Mouse (Mus musculus) MEL (cell line): ENCODE measurements at regions not wholly inside any gene's neighbourhood (a gene's known extent, or its start where the extent isn't known, plus 50 kb on each side); places are given as distances from the start of the nearest gene placed in this dataset.

ENCODE experiments used
- DNase-seq: peaks from one replicate; pipeline ENCODE4 v3.0.0; 2011; ENCODE audit warnings: low read depth, low spot score
- H3K27ac ChIP-seq: 2 replicates; pipeline ENCODE4 v1.5.1; 2012; ENCODE audit warnings: low read depth, mild to moderate bottlenecking, control low read depth, low read length, moderate library complexity; ENCODE audit not compliant: control insufficient read depth
- H3K27me3 ChIP-seq, 2 experiments: fragments of 150-350 bp in 1 of 2; sonication (generic) in 1 of 2; 2 replicates each; pipeline ENCODE4 v1.6.1; 2012; ENCODE audit warnings: low read length in 2 of 2, mild to moderate bottlenecking in 2 of 2, improper control_type of control experiment in 1 of 2, moderate library complexity in 1 of 2; ENCODE audit not compliant: insufficient read depth in 2 of 2, control insufficient read depth in 1 of 2
- H3K36me3 ChIP-seq, 2 experiments: 2 replicates each; pipeline ENCODE4 v1.6.1; 2012 to 2014; ENCODE audit warnings: low read length in 2 of 2, improper control_type of control experiment in 1 of 2, inconsistent platforms in 1 of 2, mild to moderate bottlenecking in 1 of 2; ENCODE audit not compliant: insufficient read depth in 2 of 2, control insufficient read depth in 1 of 2
- H3K4me1 ChIP-seq, 2 experiments: fragments of 150-350 bp in 1 of 2; sonication (generic) in 1 of 2; 2 replicates each; pipeline ENCODE4 v1.6.1; 2012; ENCODE audit warnings: low read length in 2 of 2, improper control_type of control experiment in 1 of 2, mild to moderate bottlenecking in 1 of 2; ENCODE audit not compliant: insufficient read depth in 2 of 2, control insufficient read depth in 1 of 2
- H3K4me3 ChIP-seq, 2 experiments: fragments of 150-350 bp in 1 of 2; sonication (generic) in 1 of 2; 2 replicates each; pipeline ENCODE4 v1.5.1; 2012; ENCODE audit warnings: low read depth in 2 of 2, low read length in 2 of 2, mild to moderate bottlenecking in 2 of 2, moderate library complexity in 2 of 2, control low read depth in 1 of 2, improper control_type of control experiment in 1 of 2; ENCODE audit not compliant: control insufficient read depth in 1 of 2, insufficient read depth in 1 of 2
- H3K79me2 ChIP-seq: 2 replicates; pipeline ENCODE4 v1.6.1; 2012; ENCODE audit warnings: mild to moderate bottlenecking, low read length, moderate library complexity; ENCODE audit not compliant: control insufficient read depth, poor library complexity, insufficient read depth
- H3K9ac ChIP-seq: 2 replicates; pipeline ENCODE4 v1.6.1; 2012; ENCODE audit warnings: low read depth, mild to moderate bottlenecking, control low read depth, low read length, moderate library complexity; ENCODE audit not compliant: control insufficient read depth, poor library complexity, severe bottlenecking
- H3K9me3 ChIP-seq: fragments of 150-350 bp; sonication (generic); replicated peaks from 2 replicates; pipeline ENCODE4 v1.6.1; 2012; ENCODE audit warnings: mild to moderate bottlenecking, low read length, improper control_type of control experiment, moderate library complexity; ENCODE audit not compliant: insufficient read depth
- BHLHE40 ChIP-seq: IDR thresholded peaks from 2 replicates; pipeline ENCODE4 v1.6.1; 2012; ENCODE audit warnings: low read depth, mild to moderate bottlenecking, inconsistent platforms, low read length, improper control_type of control experiment, borderline replicate concordance
- CHD2 ChIP-seq: IDR thresholded peaks from 2 replicates; pipeline ENCODE4 v1.6.1; 2011; ENCODE audit warnings: low read length, improper control_type of control experiment
- CTCF ChIP-seq, 3 experiments: IDR thresholded peaks in 2 of 3; conservative IDR thresholded peaks in 1 of 3; 2 replicates each; pipeline ENCODE4 v1.5.1; 2011 to 2012; ENCODE audit warnings: low read length in 3 of 3, low read depth in 2 of 3, mild to moderate bottlenecking in 2 of 3, improper control_type of control experiment in 1 of 3, inconsistent platforms in 1 of 3, mixed read lengths in 1 of 3, moderate library complexity in 1 of 3; ENCODE audit not compliant: control insufficient read depth in 1 of 3, insufficient read depth in 1 of 3, poor library complexity in 1 of 3, severe bottlenecking in 1 of 3
- E2F4 ChIP-seq: IDR thresholded peaks from 2 replicates; pipeline ENCODE4 v1.6.1; 2011; ENCODE audit warnings: low read depth, low read length, improper control_type of control experiment, borderline replicate concordance
- ELF1 ChIP-seq: IDR thresholded peaks from 2 replicates; pipeline ENCODE4 v1.6.1; 2014; ENCODE audit warnings: low read depth, mild to moderate bottlenecking, inconsistent platforms, low read length, improper control_type of control experiment, moderate library complexity
- EP300 ChIP-seq, 2 experiments: IDR thresholded peaks; 2 replicates each; pipeline ENCODE4 v1.6.1; 2011; ENCODE audit warnings: improper control_type of control experiment in 2 of 2, low read length in 2 of 2, low read depth in 1 of 2, mild to moderate bottlenecking in 1 of 2
- GATA1 ChIP-seq: IDR thresholded peaks from 2 replicates; pipeline ENCODE4 v1.6.1; 2011; ENCODE audit warnings: low read depth, low read length, improper control_type of control experiment
- JUND ChIP-seq: IDR thresholded peaks from 2 replicates; pipeline ENCODE4 v1.6.1; 2011; ENCODE audit warnings: low read depth, mild to moderate bottlenecking, improper control_type of control experiment, low read length
- MEF2A ChIP-seq: IDR thresholded peaks from 2 replicates; pipeline ENCODE4 v1.6.1; 2014; ENCODE audit warnings: low read depth, mild to moderate bottlenecking, inconsistent platforms, low read length, improper control_type of control experiment; ENCODE audit not compliant: poor library complexity, insufficient replicate concordance, severe bottlenecking; ENCODE audit errors: extremely low read depth
- MXI1 ChIP-seq: IDR thresholded peaks from 2 replicates; pipeline ENCODE4 v1.6.1; 2011; ENCODE audit warnings: mild to moderate bottlenecking, low read depth, low read length, improper control_type of control experiment
- MYB ChIP-seq: IDR thresholded peaks from 2 replicates; pipeline ENCODE4 v1.6.1; 2011; ENCODE audit warnings: mild to moderate bottlenecking, low read depth, low read length, improper control_type of control experiment
- NELFE ChIP-seq: IDR thresholded peaks from 2 replicates; pipeline ENCODE4 v1.6.1; 2011; ENCODE audit warnings: low read depth, low read length, improper control_type of control experiment
- NRF1 ChIP-seq: IDR thresholded peaks from 2 replicates; pipeline ENCODE4 v1.6.1; 2014; ENCODE audit warnings: low read depth, mild to moderate bottlenecking, inconsistent platforms, low read length, improper control_type of control experiment, moderate library complexity; ENCODE audit not compliant: poor library complexity, insufficient read depth, severe bottlenecking
- POLR2A ChIP-seq, 2 experiments: IDR thresholded peaks; 2 replicates each; pipeline ENCODE4 v1.6.1; 2011 to 2012; ENCODE audit warnings: low read length in 2 of 2, mild to moderate bottlenecking in 2 of 2, control low read depth in 1 of 2, improper control_type of control experiment in 1 of 2, low read depth in 1 of 2, moderate library complexity in 1 of 2; ENCODE audit not compliant: control insufficient read depth in 1 of 2, insufficient read depth in 1 of 2, poor library complexity in 1 of 2
- POLR2AphosphoS5 ChIP-seq: IDR thresholded peaks from 2 replicates; pipeline ENCODE4 v1.6.1; 2012; ENCODE audit warnings: low read depth, borderline replicate concordance, mild to moderate bottlenecking, inconsistent platforms, low read length, moderate library complexity, mixed read lengths
- RCOR1 ChIP-seq: IDR thresholded peaks from 2 replicates; pipeline ENCODE4 v1.6.1; 2012; ENCODE audit warnings: low read depth, mild to moderate bottlenecking, inconsistent platforms, low read length, improper control_type of control experiment
- TBP ChIP-seq: IDR thresholded peaks from 2 replicates; pipeline ENCODE4 v1.8.0; 2011; ENCODE audit warnings: low read depth, low read length, improper control_type of control experiment
- ZKSCAN1 ChIP-seq: IDR thresholded peaks from 2 replicates; pipeline ENCODE4 v1.6.1; 2012; ENCODE audit warnings: low read depth, mild to moderate bottlenecking, inconsistent platforms, low read length, improper control_type of control experiment, moderate library complexity
- ZMIZ1 ChIP-seq: IDR thresholded peaks from 2 replicates; pipeline ENCODE4 v1.6.1; 2012; ENCODE audit warnings: low read depth, mild to moderate bottlenecking, inconsistent platforms, low read length, improper control_type of control experiment, moderate library complexity
- ZNF384 ChIP-seq: IDR thresholded peaks from 2 replicates; pipeline ENCODE4 v1.6.1; 2012; ENCODE audit warnings: low read depth, mild to moderate bottlenecking, inconsistent platforms, low read length, improper control_type of control experiment

- no peaks in the 10 kb centered on the region; a peak in 1 of 4 replicates for H3K27me3 ChIP-seq
- H3K9ac ChIP-seq: no peak overlapping the region
- peaks cover 0 to 19% of the 10 kb centered on the region in 2 experiments; a peak in 3 of 4 replicates for H3K4me1 ChIP-seq
- no peak overlapping the region for H3K4me3 ChIP-seq
- DNase-seq: no peak
- H3K36me3 ChIP-seq: peaks cover 0 to 5% of the 10 kb centered on the region in 2 experiments; a peak in 2 of 4 replicates
- no peaks in the 10 kb centered on the region for H3K9me3 ChIP-seq
- H3K27ac ChIP-seq: no peak overlapping the region
- TF ChIP-seq JUND (no peak), POLR2AphosphoS5 (no peak), MEF2A (no peak), CHD2 (no peak)
- no peaks in the 10 kb centered on the region for H3K79me2 ChIP-seq
These were observed 61.2 kb upstream of the Atxn1 start for GRCm38 (mm10) chr13:46026018-46026417.

GRCm38 (mm10) chr13:46023630-46024041, 58.8 kb upstream of the Atxn1 start:
- Histone ChIP-seq H3K27me3 (no peaks in the 10 kb centered on the region; a peak in 1 of 4 replicates), H3K4me1 (peaks cover 2 to 30% of the 10 kb centered on the region in 2 experiments; a peak in 3 of 4 replicates), H3K79me2 (no peaks in the 10 kb centered on the region), H3K4me3 (peak overlapping the region; percentile 5 to 23; a peak in 3 of 4 replicates), H3K9me3 (no peaks in the 10 kb centered on the region), H3K36me3 (peaks cover 0 to 11% of the 10 kb centered on the region in 2 experiments; a peak in 2 of 4 replicates), H3K9ac (no peak overlapping the region), H3K27ac (peak overlapping the region; percentile 51; the same call in 1 of the 2 replicates)
- DNase-seq: no peak
- TF ChIP-seq MXI1 (no peak), RCOR1 (no peak), ZKSCAN1 (no peak), MEF2A (no peak), POLR2A (IDR thresholded peaks at IDR 0.05; ENCODE audit: control insufficient read depth in 1 of 2, insufficient read depth in 1 of 2, low read depth in 1 of 2, low read length in 2 of 2, poor library complexity in 1 of 2) (no peak), CTCF (IDR thresholded peaks at IDR 0.05 in 2 of 3, conservative IDR thresholded peaks at IDR 0.05 in 1 of 3; ENCODE audit: control insufficient read depth in 1 of 3, insufficient read depth in 1 of 3, low read depth in 2 of 3, low read length in 3 of 3, poor library complexity in 1 of 3, severe bottlenecking in 1 of 3) (no peak), CHD2 (no peak), E2F4 (no peak), NELFE (no peak), ZNF384 (no peak), NRF1 (no peak), ZMIZ1 (no peak), TBP (no peak), MYB (no peak), JUND (no peak), ELF1 (no peak), EP300 (IDR thresholded peaks at IDR 0.05; ENCODE audit: low read depth in 1 of 2, low read length in 2 of 2) (no peak), GATA1 (no peak), BHLHE40 (no peak)
